Mouse (Mus musculus) kidney, embryonic 16.5 days (tissue): ENCODE results near the gene Gm11938. TPM values are rescaled to one million over a fixed set of nuclear protein-coding genes. Genes with fewer than 3 reads are reported as not detected.
"Not testable (repeated sequence)": the region's sequence is repeated elsewhere in the genome, so short reads cannot be mapped to it uniquely, and the experiment has no call there.

Experiments used
- ATAC-seq: fragments of 200-750 bp; cut with Nextera tagmentation; 2 replicates; pipeline ENCODE4 v1.8.0; 2017; ENCODE audit warnings: moderate TSS enrichment; ENCODE audit not compliant: low FRiP score, low TSS enrichment
- H3K27ac ChIP-seq: fragments of 300-500 bp; sonication (generic); 2 replicates; pipeline ENCODE4 v1.5.1; 2014; ENCODE audit warnings: low read length
- H3K27me3 ChIP-seq: fragments of 300-500 bp; sonication (generic); 2 replicates; pipeline ENCODE4 v1.6.1; 2014; ENCODE audit warnings: low read length, control low read depth, mixed read lengths; ENCODE audit not compliant: insufficient read depth
- H3K36me3 ChIP-seq: fragments of 300-500 bp; sonication (generic); 2 replicates; pipeline ENCODE4 v1.6.1; 2014; ENCODE audit warnings: low read length, control low read depth, mixed read lengths; ENCODE audit not compliant: insufficient read depth
- H3K4me1 ChIP-seq: fragments of 300-500 bp; sonication (generic); 2 replicates; pipeline ENCODE4 v1.6.1; 2014; ENCODE audit warnings: low read length, control low read depth, mixed read lengths; ENCODE audit not compliant: insufficient read depth
- H3K4me2 ChIP-seq: fragments of 300-500 bp; sonication (generic); replicated peaks from 2 replicates; pipeline ENCODE4 v1.6.1; 2014; ENCODE audit warnings: low read depth, low read length
- H3K4me3 ChIP-seq: fragments of 300-500 bp; sonication (generic); 2 replicates; pipeline ENCODE4 v1.5.1; 2014; ENCODE audit warnings: mild to moderate bottlenecking, low read length
- H3K9ac ChIP-seq: fragments of 300-500 bp; sonication (generic); replicated peaks from 2 replicates; pipeline ENCODE4 v1.6.1; 2014; ENCODE audit warnings: low read length
- H3K9me3 ChIP-seq: fragments of 300-500 bp; sonication (generic); 2 replicates; pipeline ENCODE4 v1.6.1; 2016; ENCODE audit warnings: low read length, control low read depth
- WGBS: fragments of 180-500 bp; shearing (Covaris S2); extraction: QIAGEN DNeasy Blood & Tissue Kit; methylation state at CpG from one replicate; pipeline ENCODE4 v1.1.7; 2014; 5-methylcytosine and 5-hydroxymethylcytosine counted together
- polyA plus RNA-seq: library from polyadenylated mRNA; unstranded; fragments of >200 nt; fragmentation: Nextera tagmentation; extraction: Ambion mirVana; gene quantifications from 2 replicates; pipeline ENCODE4 v1.2.1, GENCODE M21; 2015

The Gm11938 gene
- polyA plus RNA-seq, 1 experiment from 2014 or later: not detected

GRCm38 (mm10) chr11:99628138-99628537 is 25.0 kb upstream of the Gm11938 start, which contains the start of gene Krtap4-1:
Gene Krtap4-1, minus strand, starts transcription at chr11:99628238.
- 78% methylated on average over 4 of the region's 4 CpGs for WGBS
- Histone ChIP-seq H3K27ac (no peak within 1 kb of the TSS), H3K4me1 (no peaks in the 10 kb centered on the region), H3K9ac (no peak within 1 kb of the TSS), H3K4me3 (no peak within 1 kb of the TSS), H3K9me3 (no peaks in the 10 kb centered on the region), H3K4me2 (no peak within 1 kb of the TSS), H3K27me3 (no peaks in the 10 kb centered on the region), H3K36me3 (no peaks in the 10 kb centered on the region)
- no peak for ATAC-seq

GRCm38 (mm10) chr11:99620335-99620734 is 17.2 kb upstream of the Gm11938 start, which contains the start of gene Gm11562:
Gene Gm11562, minus strand, starts transcription at chr11:99620435.
- no peaks in the 10 kb centered on the region for H3K9me3 ChIP-seq
- H3K4me1 ChIP-seq: no peaks in the 10 kb centered on the region
- H3K4me2 ChIP-seq: no peak within 1 kb of the TSS
- H3K36me3 ChIP-seq: no peaks in the 10 kb centered on the region
- WGBS: 65% methylated on average over 2 of the region's 2 CpGs
- H3K4me3 ChIP-seq: no peak within 1 kb of the TSS
- no peak within 1 kb of the TSS for H3K9ac ChIP-seq
- no peaks in the 10 kb centered on the region for H3K27me3 ChIP-seq
- no peak within 1 kb of the TSS for H3K27ac ChIP-seq
- no peak for ATAC-seq

- ATAC-seq: no peak
- 70% methylated on average over 3 of the region's 3 CpGs for WGBS
- no peak within 1 kb of the TSS for H3K9ac ChIP-seq
- H3K27me3 ChIP-seq: no peaks in the 10 kb centered on the region
- H3K27ac ChIP-seq: no peak within 1 kb of the TSS
- no peak within 1 kb of the TSS for H3K4me2 ChIP-seq
- no peaks in the 10 kb centered on the region for H3K9me3 ChIP-seq
- H3K36me3 ChIP-seq: no peaks in the 10 kb centered on the region
- no peaks in the 10 kb centered on the region for H3K4me1 ChIP-seq
- no peak within 1 kb of the TSS for H3K4me3 ChIP-seq
Measured at GRCm38 (mm10) chr11:99614796-99615363, 11.8 kb upstream of the Gm11938 start, which contains the start of gene Krtap2-4. Gene Krtap2-4, minus strand, starts transcription at chr11:99614846.

DNA sequence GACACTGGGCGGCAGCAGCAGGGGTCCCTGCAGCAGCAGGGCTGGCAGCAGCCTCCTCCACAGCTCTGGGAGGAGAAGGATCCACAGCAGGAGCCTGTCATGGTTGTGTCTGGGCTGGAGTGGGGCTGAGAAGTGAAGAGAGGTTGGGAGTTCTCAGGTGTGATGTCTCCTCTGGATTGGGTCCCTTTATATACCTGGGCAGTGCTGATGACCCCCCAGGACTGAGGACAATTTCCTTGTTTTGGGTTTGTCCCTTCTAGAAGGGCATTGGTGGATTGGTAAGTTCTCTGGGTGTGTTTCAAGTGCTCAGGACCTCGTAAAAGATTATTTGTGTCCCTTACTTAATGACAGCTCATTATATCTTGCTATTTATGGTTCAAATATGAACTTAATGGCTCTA is 7.0 kb upstream of the Gm11938 start, which contains the start of gene Gm11937:
TSS of gene Gm11937 (minus strand) at position 101 of the 400 bp plus-strand sequence.
- H3K4me1 ChIP-seq, ATAC-seq: not testable (repeated sequence)
- WGBS: 43% methylated on average over 2 of the region's 2 CpGs

DNA sequence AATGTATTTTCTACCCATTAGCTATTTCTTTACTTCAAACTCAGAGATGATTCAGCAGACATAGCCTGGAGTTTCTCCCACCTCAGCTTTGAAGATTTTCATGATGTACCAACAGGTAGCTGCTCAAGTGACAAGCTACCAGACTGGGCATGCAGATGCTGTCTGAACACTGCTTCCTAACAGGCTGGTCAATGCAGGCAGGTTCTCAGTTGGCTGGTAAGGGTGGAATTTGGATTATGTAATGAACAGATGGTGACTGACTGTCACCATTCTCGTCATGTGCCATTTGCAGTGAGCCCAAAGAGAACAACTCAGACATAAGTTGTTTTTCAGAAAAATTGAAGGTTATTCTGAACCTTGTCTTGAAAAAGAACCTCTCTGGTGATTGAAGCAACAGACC is 6.0 kb upstream of the Gm11938 start:
- Histone ChIP-seq H3K27me3 (no peaks in the 10 kb centered on the region), H3K4me1 (no peaks in the 10 kb centered on the region), H3K9me3 (no peaks in the 10 kb centered on the region), H3K4me2 (no peak overlapping the region), H3K27ac (no peak overlapping the region), H3K4me3 (no peak overlapping the region), H3K36me3 (no peaks in the 10 kb centered on the region), H3K9ac (no peak overlapping the region)
- WGBS: 61% methylated on average over 1 of the region's 1 CpGs
- no peak for ATAC-seq

More for the DNA sequence above, 7.0 kb upstream of the Gm11938 start, which contains the start of gene Gm11937:
- not testable (repeated sequence) for H3K9me3 ChIP-seq, H3K4me3 ChIP-seq, H3K27me3 ChIP-seq, H3K4me2 ChIP-seq, H3K27ac ChIP-seq, H3K9ac ChIP-seq, H3K36me3 ChIP-seq

DNA sequence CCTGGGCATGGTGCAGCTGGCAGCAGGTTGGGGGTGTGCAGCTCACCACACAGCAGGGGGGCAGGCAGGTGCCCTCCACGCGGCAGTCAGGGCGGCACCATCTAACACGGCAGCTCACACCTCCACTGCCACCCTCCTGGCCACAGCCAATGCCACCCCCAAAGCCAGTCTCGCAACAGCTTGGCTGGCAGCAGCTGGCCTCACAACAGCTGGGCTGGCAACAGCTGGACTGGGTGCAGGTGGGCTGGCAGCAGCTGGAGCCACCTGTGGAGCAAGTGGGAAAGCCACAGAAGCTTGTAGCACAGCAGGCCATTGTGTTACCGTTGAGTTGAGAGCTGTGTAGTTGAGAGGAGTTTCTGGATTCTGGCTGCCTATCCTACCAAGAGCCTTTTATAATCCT is 5.4 kb downstream of the Gm11938 start, which contains the start of gene Krtap9-3:
TSS of gene Krtap9-3 (minus strand) at position 364 of the 400 bp plus-strand sequence.
- H3K9me3 ChIP-seq, H3K4me3 ChIP-seq, H3K9ac ChIP-seq, H3K4me1 ChIP-seq, H3K4me2 ChIP-seq, H3K27me3 ChIP-seq, ATAC-seq, H3K27ac ChIP-seq, H3K36me3 ChIP-seq: not testable (repeated sequence)
- WGBS: 80% methylated on average over 3 of the region's 6 CpGs

GRCm38 (mm10) chr11:99590981-99591380 is 12.1 kb downstream of the Gm11938 start, which contains the start of gene Krtap1-3:
Gene Krtap1-3, minus strand, starts transcription at chr11:99591339.
- Histone ChIP-seq H3K36me3 (no peaks in the 10 kb centered on the region), H3K9ac (no peak within 1 kb of the TSS), H3K4me3 (no peak within 1 kb of the TSS), H3K27ac (no peak within 1 kb of the TSS), H3K4me2 (no peak within 1 kb of the TSS), H3K9me3 (no peaks in the 10 kb centered on the region), H3K27me3 (no peaks in the 10 kb centered on the region), H3K4me1 (no peaks in the 10 kb centered on the region)
- ATAC-seq: no peak
- 91% methylated on average over 6 of the region's 6 CpGs for WGBS

GRCm38 (mm10) chr11:99585096-99585495 is 18.0 kb downstream of the Gm11938 start:
- Histone ChIP-seq H3K9me3 (no peaks in the 10 kb centered on the region), H3K4me2 (no peak overlapping the region), H3K27me3 (no peaks in the 10 kb centered on the region), H3K4me3 (no peak overlapping the region), H3K4me1 (no peaks in the 10 kb centered on the region), H3K9ac (no peak overlapping the region), H3K27ac (no peak overlapping the region), H3K36me3 (no peaks in the 10 kb centered on the region)
- ATAC-seq: no peak
- 86% methylated on average over 7 of the region's 7 CpGs for WGBS

- H3K9me3 ChIP-seq: no peaks in the 10 kb centered on the region
- no peaks in the 10 kb centered on the region for H3K36me3 ChIP-seq
- 72% methylated on average over 5 of the region's 5 CpGs for WGBS
- H3K9ac ChIP-seq: no peak within 1 kb of the TSS
- H3K27ac ChIP-seq: no peak within 1 kb of the TSS
- H3K4me1 ChIP-seq: no peaks in the 10 kb centered on the region
- H3K27me3 ChIP-seq: no peaks in the 10 kb centered on the region
- no peak within 1 kb of the TSS for H3K4me2 ChIP-seq
- ATAC-seq: no peak
- H3K4me3 ChIP-seq: no peak within 1 kb of the TSS
Measured at GRCm38 (mm10) chr11:99583245-99583704, 19.8 kb downstream of the Gm11938 start, which contains the start of gene Krtap1-4. Gene Krtap1-4, minus strand, starts transcription at chr11:99583654.

DNA sequence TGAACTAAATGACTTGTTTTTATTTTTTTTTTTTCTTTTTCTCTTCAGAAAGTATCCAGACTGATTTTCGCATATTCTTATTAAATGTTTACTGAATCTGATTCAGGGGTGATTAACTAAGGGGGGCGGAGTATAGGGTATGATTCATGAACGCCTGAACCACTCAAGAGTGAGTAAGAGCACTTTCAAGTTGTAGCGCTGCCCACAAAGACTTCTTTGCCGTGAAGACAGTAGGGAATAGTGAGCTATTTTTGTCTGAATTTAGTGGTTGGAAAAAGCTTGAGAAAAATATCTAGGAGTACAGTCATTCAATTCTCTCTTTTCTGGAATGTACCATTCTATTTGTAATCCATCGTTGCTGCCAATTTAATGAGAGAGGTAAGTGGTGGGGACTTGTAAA is 21.5 kb downstream of the Gm11938 start:
- Histone ChIP-seq H3K9me3 (no peaks in the 10 kb centered on the region), H3K27me3 (no peaks in the 10 kb centered on the region), H3K36me3 (no peaks in the 10 kb centered on the region), H3K27ac (no peak overlapping the region), H3K4me3 (no peak overlapping the region), H3K4me2 (no peak overlapping the region), H3K4me1 (no peaks in the 10 kb centered on the region), H3K9ac (no peak overlapping the region)
- 81% methylated on average over 6 of the region's 6 CpGs for WGBS
- ATAC-seq: no peak
